Mouse (Mus musculus): ENCODE data around the gene Det1.
A peak's percentile ranks its signal among the peaks of the same experiment; 100 is the strongest.

Gene Det1

DNA sequence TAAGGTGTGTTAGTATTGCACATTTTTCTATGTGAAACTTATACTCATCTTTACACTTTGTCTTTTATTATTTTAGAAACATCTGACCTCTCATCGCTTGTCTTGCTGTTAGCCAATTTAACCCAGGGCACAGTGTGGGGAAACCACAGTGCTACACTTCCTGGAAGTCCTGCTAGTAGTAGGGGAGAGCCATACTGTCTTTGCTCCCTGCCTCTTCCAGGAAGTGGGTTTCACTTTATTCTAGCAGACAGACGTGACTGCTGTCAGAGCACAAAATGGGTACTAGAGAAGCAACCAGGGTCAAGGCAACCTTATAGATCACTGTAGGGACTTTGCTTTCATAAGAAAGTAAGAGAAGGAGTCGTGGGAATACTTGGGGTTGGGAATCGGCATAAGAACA lies 7.0 kb upstream of the Det1 start:
- no peak for DNase-seq (ENCODE audit: low spot score)

GRCm38 (mm10) chr7:78846066-78846716 lies 872 bp downstream of the Det1 start:
- DNase-seq (ENCODE audit: low spot score): no peak

- DNase-seq (ENCODE audit: low spot score): no peak
Measured at GRCm38 (mm10) chr7:78841601-78842000, 5.5 kb downstream of the Det1 start.

DNA sequence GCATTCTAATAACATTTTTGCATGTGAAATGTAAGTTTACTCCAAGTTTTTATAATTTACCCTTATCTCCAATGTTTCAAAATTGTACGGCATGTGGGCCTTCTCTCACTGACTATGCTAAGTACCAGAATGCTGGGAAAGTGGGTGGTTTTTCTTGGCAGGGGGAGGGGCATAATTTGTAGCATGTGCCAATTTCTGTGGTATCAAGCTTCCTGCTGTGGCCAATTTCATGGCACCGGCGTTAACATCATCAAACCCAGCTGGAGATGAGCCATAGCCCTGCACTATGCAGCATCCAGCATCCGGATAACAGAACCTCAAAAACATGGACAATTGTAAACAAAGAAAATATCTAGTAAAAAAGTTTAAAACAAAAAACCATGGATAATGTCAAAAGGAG lies 9.8 kb downstream of the Det1 start:
- no peak for DNase-seq (ENCODE audit: low spot score)

DNA sequence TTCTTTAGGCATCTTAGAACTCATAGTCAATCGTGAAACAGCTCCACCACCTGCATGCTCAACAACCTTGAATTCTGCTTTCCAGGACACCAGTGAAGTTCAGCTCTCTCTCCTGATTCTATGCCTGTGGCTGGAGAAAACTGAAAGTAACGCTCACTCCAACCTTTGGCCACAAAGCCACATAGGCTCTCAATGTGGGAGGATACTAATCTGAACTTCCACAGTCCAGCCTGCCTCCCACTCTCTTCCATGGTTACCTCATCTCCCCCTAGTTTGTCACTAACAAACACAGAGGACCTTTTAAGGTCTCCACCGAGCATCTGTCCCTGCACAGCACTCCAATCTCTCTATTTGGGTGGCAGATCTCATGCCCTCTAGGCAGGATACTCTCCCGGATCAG lies 11.4 kb downstream of the Det1 start:
- no peak for DNase-seq (ENCODE audit: low spot score)

DNA sequence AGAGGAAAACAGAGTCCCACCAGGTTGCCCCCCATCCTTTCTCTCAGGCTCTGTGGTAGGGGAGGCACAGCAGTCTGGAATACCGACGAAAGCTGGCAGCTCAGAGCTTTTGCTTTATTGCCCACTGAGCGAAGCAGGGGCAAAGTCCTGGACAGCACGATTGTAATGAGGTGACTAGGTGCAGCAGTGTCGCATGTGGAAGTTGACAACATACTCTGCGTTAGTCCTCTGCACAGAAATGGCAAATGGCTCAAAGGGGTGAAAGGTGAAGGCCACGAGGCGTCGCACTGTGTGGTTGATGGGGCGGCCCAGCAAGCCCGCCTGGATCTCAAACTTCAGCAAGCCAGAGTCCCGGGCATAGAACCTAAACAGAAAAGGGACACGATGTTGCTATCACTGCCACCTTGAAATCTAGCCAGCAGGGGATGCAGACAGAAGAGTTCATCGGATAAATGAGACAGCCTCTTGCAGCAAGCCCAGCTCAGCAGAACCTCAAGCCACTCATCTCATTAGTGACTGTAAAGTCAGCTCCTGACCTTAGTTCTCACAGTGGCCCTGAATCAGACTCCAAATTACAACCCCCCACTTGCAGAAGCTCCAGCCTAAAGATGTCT lies 19.2 kb downstream of the Det1 start:
- DNase-seq (ENCODE audit: low spot score): no peak

GRCm38 (mm10) chr7:78826682-78827385 lies 20.2 kb downstream of the Det1 start:
- DNase-seq (ENCODE audit: low spot score): peak; percentile 27

DNA sequence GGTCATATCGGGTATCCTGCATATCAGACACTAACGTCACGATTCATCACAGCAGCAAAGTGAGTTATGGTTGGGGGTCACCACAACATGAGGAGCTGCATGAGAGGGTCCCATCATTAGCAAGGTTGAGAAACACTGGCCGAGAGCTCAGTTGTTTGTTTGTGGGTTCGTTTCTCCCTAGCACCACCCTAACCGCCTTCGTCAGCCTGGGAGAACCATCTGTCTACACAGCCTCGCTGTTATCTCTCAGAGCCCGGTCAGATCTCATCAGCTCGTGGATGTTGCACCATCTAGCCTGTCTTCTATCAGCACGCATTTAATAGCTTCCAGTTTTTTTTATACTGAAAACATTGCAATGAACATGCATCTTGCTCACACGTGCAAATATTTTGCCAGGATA lies 28.7 kb downstream of the Det1 start:
- DNase-seq (ENCODE audit: low spot score): no peak

GRCm38 (mm10) chr7:78814766-78815165 lies 32.3 kb downstream of the Det1 start:
- DNase-seq (ENCODE audit: low spot score): no peak

- no peak for DNase-seq (ENCODE audit: low spot score)
Measured at GRCm38 (mm10) chr7:78813791-78814190, 33.3 kb downstream of the Det1 start.

DNA sequence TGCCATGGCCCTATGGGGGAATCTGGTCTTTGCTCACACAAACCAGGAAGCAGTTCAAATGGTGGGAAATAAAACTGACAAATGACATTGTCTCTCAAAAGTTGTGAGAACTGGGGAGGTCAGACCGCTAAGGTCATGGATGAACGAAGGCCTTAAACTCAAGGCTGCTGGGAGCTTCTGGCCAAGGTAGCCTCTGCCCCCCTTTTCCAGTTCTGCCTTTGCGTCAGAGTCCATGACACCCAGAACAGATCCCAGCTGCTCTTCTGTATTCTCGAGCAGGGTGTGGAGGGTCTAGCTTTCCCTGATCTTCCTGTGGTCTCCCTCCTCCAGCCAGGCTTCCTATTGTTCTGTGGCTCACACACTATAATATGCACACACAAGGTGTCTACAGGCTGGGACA lies 39.9 kb downstream of the Det1 start:
- DNase-seq (ENCODE audit: low spot score): no peak

DNA sequence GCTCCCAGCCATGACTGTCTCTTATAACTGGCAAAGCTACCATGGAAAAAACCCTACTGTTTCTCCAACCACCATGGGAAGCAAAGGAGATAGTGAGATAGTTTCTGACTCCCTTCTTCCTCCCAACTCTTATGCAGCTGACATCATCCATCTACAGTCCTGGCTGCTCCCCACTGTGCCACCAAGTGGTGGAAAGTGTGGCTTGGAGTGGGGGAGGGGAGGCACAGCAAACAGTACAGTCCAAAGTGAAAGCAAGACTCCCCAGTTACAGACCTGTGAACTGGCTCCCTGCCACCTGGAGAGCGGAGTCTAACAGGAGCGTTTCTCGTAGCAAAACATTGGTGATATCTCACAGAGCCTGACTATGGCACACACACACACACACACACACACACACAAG lies 43.2 kb downstream of the Det1 start:
- no peak for DNase-seq (ENCODE audit: low spot score)

GRCm38 (mm10) chr7:78799730-78800496 lies 47.1 kb downstream of the Det1 start:
- DNase-seq (ENCODE audit: low spot score): no peak

- no peak for DNase-seq (ENCODE audit: low spot score)
Measured at GRCm38 (mm10) chr7:78797843-78798455, 49.1 kb downstream of the Det1 start.

DNA sequence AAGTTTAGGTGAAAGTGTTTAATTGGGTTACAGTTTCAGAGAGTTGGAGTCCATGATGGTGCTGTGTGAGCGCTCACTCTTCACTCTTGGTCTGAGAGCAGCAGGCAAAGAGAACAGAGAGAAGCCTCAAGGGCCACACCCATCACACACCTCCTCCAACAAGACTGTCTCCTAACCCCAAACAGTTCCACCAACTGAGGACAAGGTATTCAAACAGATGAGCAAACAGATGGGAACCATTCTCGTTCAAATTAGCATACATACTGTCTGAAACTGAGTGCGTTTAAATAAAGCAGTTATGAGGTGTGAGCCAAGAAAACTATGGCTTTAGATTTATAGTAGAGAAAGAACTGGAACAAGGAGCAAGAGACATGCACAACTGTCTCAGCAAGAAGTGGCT lies 50.4 kb downstream of the Det1 start:
- DNase-seq (ENCODE audit: low spot score): no peak

DNA sequence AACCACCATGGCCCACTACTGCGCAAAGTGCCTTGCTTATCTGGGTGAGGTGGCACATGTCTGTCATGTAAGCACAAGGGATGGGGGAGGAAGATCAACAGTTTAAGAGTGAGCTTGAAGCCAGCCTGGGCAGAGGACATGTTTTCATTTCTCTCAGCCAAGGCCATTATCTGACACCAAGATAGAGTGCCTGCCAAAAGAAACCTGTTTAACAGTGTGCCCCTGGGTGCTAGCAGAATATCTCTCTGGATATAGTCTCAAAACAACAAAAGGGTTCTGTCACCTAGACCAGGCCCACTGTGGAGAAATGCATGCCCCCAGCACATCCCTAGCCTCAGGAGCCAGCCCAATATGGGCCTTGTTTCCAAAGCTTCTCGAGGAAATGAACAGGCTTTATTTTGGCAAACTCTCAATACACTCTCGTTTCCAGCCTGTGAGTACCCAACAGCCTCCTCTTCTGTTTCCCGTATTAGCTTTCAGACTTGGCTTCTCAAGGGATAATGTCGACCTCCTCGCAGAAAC lies 52.4 kb downstream of the Det1 start:
- no peak for DNase-seq (ENCODE audit: low spot score)

DNA sequence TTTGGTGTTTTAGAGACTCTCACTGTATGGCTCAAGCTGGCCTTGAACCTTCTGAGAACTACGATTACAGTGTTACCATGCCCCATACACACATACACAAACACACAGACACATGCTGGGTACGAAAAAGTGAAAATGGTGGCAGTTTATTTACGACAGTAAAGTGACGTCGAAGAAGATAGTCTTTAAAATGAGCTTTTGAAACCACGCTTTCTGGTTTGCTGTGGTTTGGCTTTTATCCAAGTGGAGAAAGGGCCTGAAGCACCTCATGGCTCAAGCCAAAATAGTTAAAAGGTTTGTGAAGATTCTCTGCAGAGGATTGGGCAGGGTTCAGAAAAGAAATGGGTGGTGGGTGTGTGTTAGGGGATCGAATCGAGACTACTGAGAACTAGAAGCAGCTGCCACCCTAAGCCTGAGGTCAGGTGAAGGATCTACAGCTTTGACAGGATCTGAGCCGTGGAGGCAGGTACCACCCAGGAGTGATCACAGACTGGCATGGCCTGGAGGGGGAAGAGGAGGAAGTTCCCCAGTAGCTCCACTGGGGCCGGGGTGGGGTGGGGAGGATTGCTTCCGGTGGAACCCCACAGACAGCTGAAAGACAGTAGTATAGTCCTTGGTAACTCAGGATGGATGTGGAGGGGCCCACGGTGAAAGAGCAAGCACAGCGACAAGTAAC lies 53.0 kb downstream of the Det1 start:
- DNase-seq (ENCODE audit: low spot score): no peak

DNA sequence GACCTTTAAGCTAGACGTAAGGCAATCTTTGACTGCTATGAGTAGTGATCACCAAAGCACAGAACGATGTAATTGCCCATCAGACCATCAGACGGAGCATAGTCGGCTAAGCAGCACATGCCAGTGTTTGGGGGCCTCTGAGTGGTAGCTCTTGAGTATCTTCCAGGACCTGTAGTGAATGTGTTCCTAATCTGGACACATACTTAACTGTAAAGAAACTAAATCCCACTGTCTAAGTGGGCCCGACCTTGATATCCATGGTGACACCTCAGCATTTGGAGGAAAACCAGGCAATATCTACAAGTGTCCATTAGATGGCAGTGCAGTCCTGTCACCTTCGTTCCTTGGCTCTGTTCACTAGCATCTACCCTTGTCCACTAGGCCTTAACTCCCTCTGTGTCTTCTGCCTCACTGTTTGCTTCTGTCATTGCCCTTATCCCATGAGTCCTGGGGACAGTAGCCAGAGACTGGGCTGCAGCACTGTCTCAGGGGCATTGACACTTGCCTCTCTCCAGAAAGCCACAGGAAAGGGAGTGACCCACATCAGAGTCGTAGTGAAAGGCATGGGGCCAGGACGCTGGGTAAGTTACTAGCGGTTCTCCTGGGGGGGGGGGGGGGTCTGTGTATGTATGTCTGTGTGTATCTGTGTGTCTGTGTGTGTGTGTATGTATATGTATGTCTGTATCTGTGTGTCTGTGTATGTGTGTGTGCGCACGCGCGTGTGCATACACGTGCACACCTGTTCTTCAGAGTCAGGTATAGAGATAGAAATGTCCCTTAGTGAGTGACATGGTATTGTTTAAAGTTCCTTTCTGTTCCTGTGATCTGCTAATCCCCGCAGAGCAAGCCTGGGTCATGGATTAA lies 55.5 kb downstream of the Det1 start:
- no peak for DNase-seq (ENCODE audit: low spot score)

DNA sequence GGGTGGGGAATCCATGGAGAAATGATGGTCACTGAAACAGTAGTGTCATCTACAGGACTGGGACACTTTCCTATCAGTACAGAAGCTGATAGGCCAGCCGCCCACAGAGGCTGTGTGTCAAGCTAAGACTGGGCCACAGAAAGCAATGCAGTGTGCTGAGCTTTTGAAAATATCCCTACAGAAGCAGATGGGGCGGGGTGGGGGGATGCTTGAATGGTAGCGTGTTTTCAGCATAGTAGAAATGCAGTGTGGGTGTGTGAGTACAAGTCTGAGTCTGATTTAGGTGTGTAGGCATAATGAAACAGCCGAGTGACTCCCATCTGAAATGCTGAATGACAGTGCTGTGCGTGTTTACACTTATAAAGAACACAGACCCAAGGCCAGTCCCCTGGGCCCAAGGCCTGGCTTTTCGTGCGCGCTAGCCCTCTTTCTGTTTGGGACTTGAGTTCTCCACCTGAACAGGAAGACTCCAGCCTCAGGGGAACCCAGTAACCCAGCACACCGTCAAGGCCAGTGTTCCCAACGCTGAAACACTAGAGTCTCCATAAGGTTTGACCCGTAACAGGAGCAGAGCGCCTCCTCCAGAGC lies 59.2 kb downstream of the Det1 start:
- DNase-seq (ENCODE audit: low spot score): no peak

- no peak for DNase-seq (ENCODE audit: low spot score)
Measured at GRCm38 (mm10) chr7:78785906-78786305, 61.2 kb downstream of the Det1 start.

All from testis, postnatal 14 days (tissue).